ENCODE assay signal across 17 mouse cellular contexts in genomic region chr13:43644991-43645390, GRCm38 (mm10). TPM values are rescaled to one million over a fixed set of nuclear protein-coding genes. Genes with fewer than 3 reads are reported as not detected.
"Had no signal": no experiment of that assay in that cellular context is flagged by ENCODE, and none has a peak within 500 bp of the region (broad histone marks: within the 10 kb centered on the region; RNA-seq: fewer than 3 reads in every experiment).

No protein-coding gene starts in this region.

- H3K27me3 ChIP-seq: midbrain, embryonic 12.5 days; neural tube, embryonic 13.5 days; neural tube, embryonic 15.5 days had no signal

- H3K4me3 ChIP-seq: midbrain, embryonic 10.5 days; midbrain, embryonic 12.5 days; myocyte; neural tube, embryonic 13.5 days; neural tube, embryonic 15.5 days had no signal

- H3K27ac ChIP-seq: midbrain, embryonic 10.5 days; midbrain, embryonic 12.5 days; neural tube, embryonic 13.5 days; neural tube, embryonic 15.5 days had no signal

- DNase-seq: lung, embryonic 14.5 days; lung, postnatal 10 days; lung, postnatal 4 days; midbrain, embryonic 14.5 days; retina, postnatal 1 day; right cerebral cortex, adult 18-20 months; right cerebral cortex, postnatal 25 days; right cerebral cortex, postnatal 4 days; spleen, adult 18-20 months; thymus, adult 18-20 months; thymus, postnatal 14 days; thymus, postnatal 36 days had no signal

RNA-seq across cellular contexts. Expression of gene Rnf182, which starts 29.5 kb away (rescaled TPM):
- polyA plus RNA-seq: myocyte had no signal
